Mouse (Mus musculus) C2C12 (cell line): ENCODE data around the gene Bola1.

ENCODE experiments used
- CEBPB ChIP-seq: IDR thresholded peaks from one replicate; pipeline ENCODE4 v1.6.1; 2011; ENCODE audit warnings: low read depth, mild to moderate bottlenecking, control low read depth, moderate library complexity
- MAX ChIP-seq: IDR thresholded peaks from one replicate; pipeline ENCODE4 v1.6.1; 2011; ENCODE audit warnings: mild to moderate bottlenecking, control low read depth

GRCm38 (mm10) chr3:96263558-96264403 lies 44.3 kb upstream of the Bola1 start:
- TF ChIP-seq CEBPB (no peak), MAX (no peak)
